Mouse (Mus musculus): ENCODE measurements around the gene C530025M09Rik.

The C530025M09Rik gene

DNA sequence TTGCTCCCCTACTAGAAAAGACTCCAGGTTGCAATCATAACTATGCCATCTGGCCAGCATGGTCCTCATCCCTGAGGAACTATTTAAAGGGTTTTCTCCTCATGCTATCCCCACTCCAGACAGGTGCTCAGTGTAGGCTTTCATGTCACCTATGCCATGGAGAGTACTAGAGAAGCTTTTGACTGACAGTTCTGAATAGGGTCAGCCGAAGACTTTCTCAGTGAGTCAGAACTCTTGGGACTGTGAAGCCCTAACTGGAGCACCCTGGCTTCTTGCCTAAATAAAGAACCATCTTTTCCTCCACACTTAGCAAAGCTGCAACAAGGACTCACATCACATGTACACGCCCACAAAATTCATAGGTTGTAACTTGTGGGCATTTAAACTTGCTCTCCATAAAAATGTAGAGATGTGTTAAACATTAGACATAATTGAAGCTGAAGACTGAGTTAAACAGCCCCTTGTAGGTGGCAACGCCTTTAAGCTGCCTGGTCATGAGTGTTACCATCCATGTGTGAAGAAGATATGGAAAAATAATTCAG is 26.3 kb downstream of the C530025M09Rik start:
- in situ Hi-C loops (cut with MboI), result no loop called here

DNA sequence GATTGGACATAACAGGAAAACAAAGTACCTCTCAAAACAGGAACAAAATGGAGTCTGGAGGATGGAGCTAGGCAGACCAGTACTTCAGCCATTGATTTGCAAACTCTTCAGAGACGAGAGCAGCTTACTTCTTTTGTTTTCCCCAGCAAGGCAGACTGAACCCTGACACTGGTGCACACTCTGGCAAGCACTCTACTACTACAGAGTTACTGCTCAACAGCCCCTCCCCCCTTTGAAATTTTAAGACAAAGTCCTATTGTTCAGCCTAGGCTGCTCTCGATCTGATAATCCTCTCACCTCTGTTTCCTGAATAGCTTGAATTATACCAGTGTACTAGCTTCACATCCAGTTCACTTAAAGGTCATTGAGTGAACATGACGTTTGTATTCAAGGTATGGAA is 32.4 kb downstream of the C530025M09Rik start:
- in situ Hi-C loops (cut with MboI), result no loop called here

Data from mature B cell (primary cell).